Mouse (Mus musculus) cerebellum, adult 2 months (tissue): ENCODE results near the gene Foxe1.

Experiments
- CTCF ChIP-seq: fragments of 200-500 bp; IDR thresholded peaks from 2 replicates; pipeline ENCODE4 v1.5.1; 2011; ENCODE audit warnings: low read depth, mild to moderate bottlenecking, control low read depth, low read length, moderate library complexity, borderline replicate concordance; ENCODE audit not compliant: insufficient read depth
- POLR2A ChIP-seq: fragments of 200-500 bp; IDR thresholded peaks from 2 replicates; pipeline ENCODE4 v1.6.1; 2011; ENCODE audit warnings: low read length, control low read depth, borderline replicate concordance; ENCODE audit not compliant: insufficient read depth

- no peak for TF ChIP-seq POLR2A
- no peak for TF ChIP-seq CTCF
Measured at GRCm38 (mm10) chr4:46353045-46353444, 9.6 kb downstream of the Foxe1 start.
